Mouse (Mus musculus): ENCODE measurements around the gene Dhx8. TPM values are rescaled to one million over a fixed set of nuclear protein-coding genes. Genes with fewer than 3 reads are reported as not detected.

The Dhx8 gene
- total and polyA plus RNA-seq, 2 experiments from 2014 or later = 12.4 to 13.1 TPM

DNA sequence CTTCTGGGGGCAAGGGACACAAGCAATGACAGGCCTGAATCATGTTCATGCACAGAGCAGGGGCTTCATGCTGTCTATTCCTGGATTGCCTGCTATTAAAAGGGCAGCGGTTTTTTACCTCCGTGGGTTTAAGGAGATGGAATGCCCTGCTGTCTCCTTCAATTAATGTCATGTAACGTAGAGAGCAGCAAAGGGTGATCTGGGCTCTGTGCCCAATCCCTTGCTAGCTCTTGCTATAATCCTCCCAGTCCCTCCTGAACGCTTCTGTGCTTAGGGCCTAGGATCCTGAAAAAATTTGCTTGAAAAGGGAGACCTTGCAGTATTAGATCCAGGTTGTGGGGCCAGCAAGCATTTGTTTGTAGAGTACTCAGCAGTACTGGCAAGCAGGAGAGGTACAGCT lies 14.4 kb upstream of the Dhx8 start:
- WGBS = 20% methylated on average over 4 of the region's 4 CpGs

DNA sequence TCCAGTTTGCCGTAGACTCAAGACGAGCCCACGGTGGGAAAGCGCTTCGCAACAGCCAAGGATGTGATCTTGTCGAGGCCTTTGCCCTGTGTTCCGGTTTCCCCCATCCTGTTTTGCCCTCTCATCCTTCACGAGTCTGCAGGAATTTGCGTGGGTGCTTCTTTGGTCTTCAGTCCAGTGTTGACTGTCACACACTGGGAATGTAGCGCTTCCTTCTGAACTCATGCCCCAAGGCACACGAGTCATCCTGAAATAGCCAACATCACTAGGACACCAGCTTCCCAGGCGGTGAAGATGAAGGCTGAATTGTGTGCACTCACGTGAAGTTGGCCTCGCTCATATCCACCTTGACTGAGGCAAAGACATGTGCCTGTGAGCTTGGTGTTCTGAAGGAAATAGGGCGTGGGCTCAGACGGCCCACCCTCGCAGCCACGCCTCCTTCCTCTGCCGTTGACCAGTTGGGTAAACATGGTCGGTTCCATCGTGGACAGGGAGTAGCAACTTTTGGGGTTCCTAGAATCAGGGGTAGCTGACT lies 12.7 kb upstream of the Dhx8 start:
- Histone ChIP-seq H3K4me1 (ENCODE audit: control insufficient read depth, insufficient read depth) (no peaks in the 10 kb centered on the region), H3K27me3 (ENCODE audit: control insufficient read depth, insufficient read depth, low read length) (no peaks in the 10 kb centered on the region), H3K4me2 (ENCODE audit: low read depth, low read length) (no peak overlapping the region), H3K9me3 (replicated peaks; ENCODE audit: control insufficient read depth, low read length) (no peaks in the 10 kb centered on the region), H3K36me3 (replicated peaks; ENCODE audit: control insufficient read depth, insufficient read depth, low read length) (no peaks in the 10 kb centered on the region), H3K27ac (ENCODE audit: low read depth) (no peak overlapping the region), H3K4me3 (ENCODE audit: low read depth, low read length) (no peak overlapping the region), H3K9ac (replicated peaks; ENCODE audit: low read depth, low read length) (no peak overlapping the region)
- ATAC-seq (ENCODE audit: insufficient read depth, low read depth) (no peak), DNase-seq (ENCODE audit: low spot score) (no peak)
- TF ChIP-seq EP300 (IDR thresholded peaks at IDR 0.05; ENCODE audit: low read depth) (no peak), CTCF (IDR thresholded peaks at IDR 0.05; ENCODE audit: low read depth) (no peak)
- WGBS = 71% methylated on average over 21 of the region's 21 CpGs

More for the DNA sequence above, 14.4 kb upstream of the Dhx8 start:
- TF ChIP-seq CTCF (IDR thresholded peaks at IDR 0.05; ENCODE audit: low read depth) = no peak
- TF ChIP-seq EP300 (IDR thresholded peaks at IDR 0.05; ENCODE audit: low read depth) = no peak
- Histone ChIP-seq H3K4me3 (ENCODE audit: low read depth, low read length) (no peak overlapping the region), H3K27me3 (ENCODE audit: control insufficient read depth, insufficient read depth, low read length) (no peaks in the 10 kb centered on the region), H3K27ac (ENCODE audit: low read depth) (no peak overlapping the region), H3K4me1 (ENCODE audit: control insufficient read depth, insufficient read depth) (no peaks in the 10 kb centered on the region), H3K9me3 (replicated peaks; ENCODE audit: control insufficient read depth, low read length) (no peaks in the 10 kb centered on the region), H3K36me3 (replicated peaks; ENCODE audit: control insufficient read depth, insufficient read depth, low read length) (no peaks in the 10 kb centered on the region), H3K4me2 (ENCODE audit: low read depth, low read length) (no peak overlapping the region), H3K9ac (replicated peaks; ENCODE audit: low read depth, low read length) (no peak overlapping the region)
- ATAC-seq (ENCODE audit: insufficient read depth, low read depth) (no peak), DNase-seq (ENCODE audit: low spot score) (no peak)

DNA sequence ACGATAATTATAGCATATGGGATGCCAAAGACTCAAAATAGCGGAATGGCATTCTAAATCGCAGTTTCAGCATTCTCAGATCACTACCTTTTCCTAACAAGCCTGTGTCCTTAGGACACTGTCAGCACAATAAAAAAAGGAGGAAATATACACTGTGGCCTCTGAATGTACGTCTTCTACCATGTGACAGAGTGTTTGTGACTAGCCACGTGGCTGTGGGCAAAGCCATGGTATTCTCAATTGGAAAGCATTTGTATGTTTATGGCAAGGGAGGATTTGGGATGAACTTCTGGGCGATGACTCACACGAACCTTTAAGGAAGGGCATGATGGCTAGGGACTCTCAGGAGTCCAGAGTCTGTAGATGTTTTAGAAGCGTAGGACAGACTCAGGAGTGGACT lies 7.7 kb upstream of the Dhx8 start:
- no peaks in the 10 kb centered on the region for H3K9me3 ChIP-seq (replicated peaks; ENCODE audit: control insufficient read depth, low read length)
- TF ChIP-seq EP300 (IDR thresholded peaks at IDR 0.05; ENCODE audit: low read depth) = no peak
- no peak for TF ChIP-seq CTCF (IDR thresholded peaks at IDR 0.05; ENCODE audit: low read depth)
- no peak overlapping the region for H3K4me3 ChIP-seq (ENCODE audit: low read depth, low read length)
- WGBS = 73% methylated on average over 8 of the region's 8 CpGs
- no peaks in the 10 kb centered on the region for H3K4me1 ChIP-seq (ENCODE audit: control insufficient read depth, insufficient read depth)
- H3K27ac ChIP-seq (ENCODE audit: low read depth) = no peak overlapping the region
- no peak overlapping the region for H3K9ac ChIP-seq (replicated peaks; ENCODE audit: low read depth, low read length)
- ATAC-seq (ENCODE audit: insufficient read depth, low read depth) (no peak), DNase-seq (ENCODE audit: low spot score) (no peak)
- no peaks in the 10 kb centered on the region for H3K36me3 ChIP-seq (replicated peaks; ENCODE audit: control insufficient read depth, insufficient read depth, low read length)
- no peaks in the 10 kb centered on the region for H3K27me3 ChIP-seq (ENCODE audit: control insufficient read depth, insufficient read depth, low read length)
- H3K4me2 ChIP-seq (ENCODE audit: low read depth, low read length) = no peak overlapping the region

GRCm38 (mm10) chr11:101726765-101727164 lies 6.0 kb upstream of the Dhx8 start:
- no peak overlapping the region for H3K4me2 ChIP-seq (ENCODE audit: low read depth, low read length)
- no peaks in the 10 kb centered on the region for H3K9me3 ChIP-seq (replicated peaks; ENCODE audit: control insufficient read depth, low read length)
- H3K4me1 ChIP-seq (ENCODE audit: control insufficient read depth, insufficient read depth) = no peaks in the 10 kb centered on the region
- no peak overlapping the region for H3K27ac ChIP-seq (ENCODE audit: low read depth)
- H3K9ac ChIP-seq (replicated peaks; ENCODE audit: low read depth, low read length) = no peak overlapping the region
- TF ChIP-seq EP300 (IDR thresholded peaks at IDR 0.05; ENCODE audit: low read depth) = no peak
- TF ChIP-seq CTCF (IDR thresholded peaks at IDR 0.05; ENCODE audit: low read depth) = no peak
- ATAC-seq (ENCODE audit: insufficient read depth, low read depth) (no peak), DNase-seq (ENCODE audit: low spot score) (no peak)
- 62% methylated on average over 2 of the region's 2 CpGs for WGBS
- no peaks in the 10 kb centered on the region for H3K27me3 ChIP-seq (ENCODE audit: control insufficient read depth, insufficient read depth, low read length)
- no peaks in the 10 kb centered on the region for H3K36me3 ChIP-seq (replicated peaks; ENCODE audit: control insufficient read depth, insufficient read depth, low read length)
- H3K4me3 ChIP-seq (ENCODE audit: low read depth, low read length) = no peak overlapping the region

DNA sequence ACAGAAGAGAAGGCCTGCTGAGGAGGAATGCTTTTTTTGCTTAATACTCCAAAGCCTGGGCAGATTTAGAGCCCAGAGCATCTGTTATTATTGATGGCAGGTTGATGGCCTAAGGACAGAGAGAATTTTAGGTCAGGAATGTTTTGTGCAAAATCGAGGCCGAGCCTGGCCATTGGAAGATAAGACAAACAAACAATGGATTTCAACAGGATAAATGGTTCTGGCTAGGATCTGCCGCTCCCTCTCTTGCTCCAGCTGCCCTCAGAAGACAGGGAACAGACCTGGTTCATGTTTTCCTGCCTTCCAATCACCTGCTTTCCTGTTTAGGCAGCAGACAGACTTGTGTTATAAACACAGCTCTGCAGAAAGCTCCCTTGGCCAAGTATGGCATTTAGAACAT lies 3.4 kb upstream of the Dhx8 start:
- no peaks in the 10 kb centered on the region for H3K36me3 ChIP-seq (replicated peaks; ENCODE audit: control insufficient read depth, insufficient read depth, low read length)
- no peaks in the 10 kb centered on the region for H3K9me3 ChIP-seq (replicated peaks; ENCODE audit: control insufficient read depth, low read length)
- no peak overlapping the region for H3K4me2 ChIP-seq (ENCODE audit: low read depth, low read length)
- no peaks in the 10 kb centered on the region for H3K27me3 ChIP-seq (ENCODE audit: control insufficient read depth, insufficient read depth, low read length)
- H3K4me1 ChIP-seq (ENCODE audit: control insufficient read depth, insufficient read depth) = peaks cover 12% of the 10 kb centered on the region
- DNase-seq (ENCODE audit: low spot score) (no peak), ATAC-seq (ENCODE audit: insufficient read depth, low read depth) (no peak)
- H3K27ac ChIP-seq (ENCODE audit: low read depth) = no peak overlapping the region
- H3K9ac ChIP-seq (replicated peaks; ENCODE audit: low read depth, low read length) = no peak overlapping the region
- H3K4me3 ChIP-seq (ENCODE audit: low read depth, low read length) = no peak overlapping the region
- WGBS = 36% methylated on average over 3 of the region's 3 CpGs
- no peak for TF ChIP-seq EP300 (IDR thresholded peaks at IDR 0.05; ENCODE audit: low read depth)
- no peak for TF ChIP-seq CTCF (IDR thresholded peaks at IDR 0.05; ENCODE audit: low read depth)

DNA sequence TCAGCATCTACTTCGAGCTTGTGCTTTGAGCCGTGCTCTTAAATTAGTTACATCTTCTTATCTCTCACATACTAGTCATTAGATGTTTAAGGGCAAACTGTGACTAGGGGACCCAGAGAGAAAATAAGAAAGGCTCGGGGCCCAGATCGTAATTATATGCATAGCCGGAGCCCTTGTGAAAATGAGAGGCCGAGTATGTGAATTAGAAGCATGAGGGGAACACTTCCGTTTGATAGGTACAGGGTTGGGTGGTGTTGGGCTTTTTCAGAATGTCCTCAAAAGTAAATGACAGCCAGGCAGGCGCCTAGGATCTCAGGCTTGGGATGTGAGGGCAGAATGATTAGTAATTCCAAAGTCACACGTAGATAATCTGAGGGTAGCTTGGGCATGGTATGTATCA lies 877 bp downstream of the Dhx8 start:
- H3K27ac ChIP-seq (ENCODE audit: low read depth) = peak overlapping the region; percentile 73
- H3K9ac ChIP-seq (replicated peaks; ENCODE audit: low read depth, low read length) = peak overlapping the region; percentile 87
- no peak for ATAC-seq (ENCODE audit: insufficient read depth, low read depth)
- H3K9me3 ChIP-seq (replicated peaks; ENCODE audit: control insufficient read depth, low read length) = no peaks in the 10 kb centered on the region
- 22% methylated on average over 9 of the region's 9 CpGs for WGBS
- H3K4me1 ChIP-seq (ENCODE audit: control insufficient read depth, insufficient read depth) = peaks cover 12% of the 10 kb centered on the region
- peaks cover 42% of the 10 kb centered on the region for H3K36me3 ChIP-seq (replicated peaks; ENCODE audit: control insufficient read depth, insufficient read depth, low read length)
- TF ChIP-seq EP300 (IDR thresholded peaks at IDR 0.05; ENCODE audit: low read depth) (no peak), CTCF (IDR thresholded peaks at IDR 0.05; ENCODE audit: low read depth) (no peak)
- H3K27me3 ChIP-seq (ENCODE audit: control insufficient read depth, insufficient read depth, low read length) = no peaks in the 10 kb centered on the region
- peak overlapping the region; percentile 90 for H3K4me2 ChIP-seq (ENCODE audit: low read depth, low read length)
- H3K4me3 ChIP-seq (ENCODE audit: low read depth, low read length) = peak overlapping the region; percentile 78
- no peak for DNase-seq (ENCODE audit: low spot score)
